Mouse (Mus musculus): ENCODE results near the gene Atg2a. TPM values are rescaled to one million over a fixed set of nuclear protein-coding genes. Genes with fewer than 3 reads are reported as not detected.

The Atg2a gene
- polyA plus RNA-seq, 1 experiment, result 82.4 TPM

DNA sequence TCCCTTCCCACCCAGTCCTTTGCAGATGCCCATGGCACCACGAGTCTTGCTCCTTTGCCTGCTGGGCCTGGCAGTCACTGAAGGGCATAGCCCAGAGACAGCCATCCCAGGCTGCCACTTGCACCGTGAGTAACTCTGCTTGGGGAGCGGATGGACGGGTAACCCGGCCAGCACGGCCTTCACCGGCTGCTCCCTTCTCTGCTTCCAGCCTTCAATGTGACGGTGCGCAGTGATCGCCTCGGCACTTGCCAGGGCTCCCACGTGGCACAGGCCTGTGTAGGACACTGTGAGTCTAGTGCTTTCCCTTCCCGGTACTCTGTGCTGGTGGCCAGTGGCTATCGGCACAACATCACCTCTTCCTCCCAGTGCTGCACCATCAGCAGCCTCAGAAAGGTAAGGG lies 14.7 kb upstream of the Atg2a start:
- Histone ChIP-seq H3K36me3 (ENCODE audit: control insufficient read depth, insufficient read depth, low read length) (peaks cover 9% of the 10 kb centered on the region; the same call in 1 of the 2 replicates), H3K4me3 (ENCODE audit: control insufficient read depth, insufficient read depth, low read length) (no peak overlapping the region), H3K4me1 (replicated peaks; ENCODE audit: control insufficient read depth, insufficient read depth, low read length) (no peaks in the 10 kb centered on the region), H3K27me3 (ENCODE audit: control insufficient read depth, insufficient read depth, low read length) (no peaks in the 10 kb centered on the region), H3K27ac (ENCODE audit: control insufficient read depth, insufficient read depth, low read length) (no peak overlapping the region)
- no peak for DNase-seq
- WGBS, result 93% methylated on average over 14 of the region's 14 CpGs
- TF ChIP-seq POLR2A (IDR thresholded peaks at IDR 0.05; ENCODE audit: control insufficient read depth, extremely low read depth, insufficient read depth, low read length, poor library complexity) (no peak), CTCF (IDR thresholded peaks at IDR 0.05; ENCODE audit: borderline replicate concordance, control insufficient read depth, extremely low read depth, insufficient read depth, low read length, poor library complexity) (no peak)

DNA sequence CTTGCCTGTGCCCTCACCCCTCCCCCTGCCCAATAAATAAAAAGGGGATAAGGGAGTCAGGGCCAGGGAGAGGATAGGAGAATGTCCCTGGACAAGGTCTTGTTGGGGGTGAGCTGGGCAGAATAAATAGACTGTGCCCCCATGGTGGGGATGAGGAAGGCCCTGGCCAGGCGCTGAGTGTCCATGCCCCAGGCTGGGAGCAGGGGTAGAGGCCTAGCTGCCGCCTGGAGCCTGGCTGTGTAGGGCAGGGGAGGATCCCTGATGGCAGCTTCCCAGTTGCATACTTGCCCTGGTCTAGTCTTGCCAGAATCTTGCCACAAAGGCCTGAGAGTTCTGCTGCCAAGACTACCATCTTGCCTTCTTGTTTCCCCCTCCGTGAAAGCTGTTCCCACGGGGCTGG lies 13.6 kb upstream of the Atg2a start:
- Histone ChIP-seq H3K4me3 (ENCODE audit: control insufficient read depth, insufficient read depth, low read length) (no peak overlapping the region), H3K4me1 (replicated peaks; ENCODE audit: control insufficient read depth, insufficient read depth, low read length) (no peaks in the 10 kb centered on the region), H3K27me3 (ENCODE audit: control insufficient read depth, insufficient read depth, low read length) (no peaks in the 10 kb centered on the region), H3K36me3 (ENCODE audit: control insufficient read depth, insufficient read depth, low read length) (peaks cover 9% of the 10 kb centered on the region; the same call in 1 of the 2 replicates), H3K27ac (ENCODE audit: control insufficient read depth, insufficient read depth, low read length) (no peak overlapping the region)
- 97% methylated on average over 4 of the region's 4 CpGs for WGBS
- TF ChIP-seq POLR2A (IDR thresholded peaks at IDR 0.05; ENCODE audit: control insufficient read depth, extremely low read depth, insufficient read depth, low read length, poor library complexity) (no peak), CTCF (IDR thresholded peaks at IDR 0.05; ENCODE audit: borderline replicate concordance, control insufficient read depth, extremely low read depth, insufficient read depth, low read length, poor library complexity) (no peak)
- DNase-seq, result no peak

DNA sequence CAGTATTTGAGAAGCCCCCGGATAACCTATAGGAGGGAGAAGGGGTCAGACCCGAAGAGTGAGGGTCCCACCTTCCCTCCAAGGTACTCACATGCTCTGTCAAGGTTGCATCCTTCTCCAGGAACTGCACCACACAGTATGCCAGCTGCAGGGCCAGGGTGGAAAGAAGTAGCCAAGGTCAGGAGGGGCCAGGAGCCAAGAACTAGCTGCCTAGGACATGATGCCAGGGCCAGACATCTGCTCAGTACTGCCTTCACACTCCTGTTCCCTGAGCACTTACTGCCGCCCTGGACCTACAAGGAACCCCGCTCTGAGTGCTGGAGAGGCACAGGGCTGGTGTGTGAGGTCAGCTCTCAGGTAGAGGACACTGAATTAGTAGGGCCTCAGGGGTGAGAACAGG lies 11.1 kb upstream of the Atg2a start:
- Histone ChIP-seq H3K4me3 (ENCODE audit: control insufficient read depth, insufficient read depth, low read length) (no peak overlapping the region), H3K27ac (ENCODE audit: control insufficient read depth, insufficient read depth, low read length) (no peak overlapping the region), H3K4me1 (replicated peaks; ENCODE audit: control insufficient read depth, insufficient read depth, low read length) (peaks cover 14% of the 10 kb centered on the region), H3K36me3 (ENCODE audit: control insufficient read depth, insufficient read depth, low read length) (peaks cover 9% of the 10 kb centered on the region; the same call in 1 of the 2 replicates), H3K27me3 (ENCODE audit: control insufficient read depth, insufficient read depth, low read length) (no peaks in the 10 kb centered on the region)
- no peak for TF ChIP-seq CTCF (IDR thresholded peaks at IDR 0.05; ENCODE audit: borderline replicate concordance, control insufficient read depth, extremely low read depth, insufficient read depth, low read length, poor library complexity)
- TF ChIP-seq POLR2A (IDR thresholded peaks at IDR 0.05; ENCODE audit: control insufficient read depth, extremely low read depth, insufficient read depth, low read length, poor library complexity), result no peak
- DNase-seq, result no peak
- 94% methylated on average over 4 of the region's 4 CpGs for WGBS

DNA sequence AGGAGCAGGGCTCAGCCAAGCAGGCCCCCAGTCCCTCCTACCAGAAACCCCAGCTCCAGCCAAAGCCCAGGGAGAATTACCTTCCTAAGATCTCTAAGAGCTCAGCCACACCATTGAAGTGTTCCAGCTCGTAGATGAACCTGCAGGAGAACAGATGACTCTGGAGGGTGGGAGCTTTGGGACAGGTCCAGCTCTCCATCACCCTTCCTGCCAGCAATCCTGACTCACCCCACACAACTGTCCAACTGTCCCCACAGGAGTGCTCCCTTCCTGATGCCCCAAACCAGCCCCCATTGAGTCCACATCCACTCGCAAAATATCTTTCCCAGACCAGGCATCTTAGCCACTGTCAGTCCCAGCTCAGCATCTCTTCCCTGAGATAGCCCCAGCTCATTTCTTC lies 10.4 kb upstream of the Atg2a start:
- peaks cover 9% of the 10 kb centered on the region; the same call in 1 of the 2 replicates for H3K36me3 ChIP-seq (ENCODE audit: control insufficient read depth, insufficient read depth, low read length)
- TF ChIP-seq POLR2A (IDR thresholded peaks at IDR 0.05; ENCODE audit: control insufficient read depth, extremely low read depth, insufficient read depth, low read length, poor library complexity) (no peak), CTCF (IDR thresholded peaks at IDR 0.05; ENCODE audit: borderline replicate concordance, control insufficient read depth, extremely low read depth, insufficient read depth, low read length, poor library complexity) (no peak)
- H3K4me3 ChIP-seq (ENCODE audit: control insufficient read depth, insufficient read depth, low read length), result no peak overlapping the region
- no peaks in the 10 kb centered on the region for H3K27me3 ChIP-seq (ENCODE audit: control insufficient read depth, insufficient read depth, low read length)
- no peak for DNase-seq
- peaks cover 14% of the 10 kb centered on the region for H3K4me1 ChIP-seq (replicated peaks; ENCODE audit: control insufficient read depth, insufficient read depth, low read length)
- 96% methylated on average over 2 of the region's 2 CpGs for WGBS
- no peak overlapping the region for H3K27ac ChIP-seq (ENCODE audit: control insufficient read depth, insufficient read depth, low read length)

DNA sequence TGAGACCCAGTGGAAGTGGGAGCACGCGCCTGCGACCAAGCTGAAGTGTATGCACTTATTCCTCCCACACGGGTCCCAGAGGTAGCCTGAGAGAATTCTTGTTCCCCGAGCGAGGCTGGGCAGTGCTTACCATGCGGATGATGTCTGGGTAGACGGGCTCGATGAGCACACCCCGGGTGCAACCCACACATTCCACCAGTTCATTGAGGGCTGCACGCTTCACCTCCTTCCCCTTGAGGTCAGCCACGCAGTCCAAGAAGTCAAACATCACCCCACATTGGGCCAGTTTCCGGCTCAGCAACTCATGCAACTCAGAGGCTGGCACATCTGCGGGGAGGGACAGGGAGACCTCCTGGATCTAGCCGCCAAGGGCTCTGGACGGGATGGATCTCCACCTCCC lies 7.8 kb upstream of the Atg2a start:
- WGBS, result 84% methylated on average over 16 of the region's 16 CpGs
- DNase-seq, result no peak
- no peaks in the 10 kb centered on the region for H3K27me3 ChIP-seq (ENCODE audit: control insufficient read depth, insufficient read depth, low read length)
- no peak overlapping the region for H3K4me3 ChIP-seq (ENCODE audit: control insufficient read depth, insufficient read depth, low read length)
- peaks cover 19% of the 10 kb centered on the region for H3K4me1 ChIP-seq (replicated peaks; ENCODE audit: control insufficient read depth, insufficient read depth, low read length)
- no peak overlapping the region for H3K27ac ChIP-seq (ENCODE audit: control insufficient read depth, insufficient read depth, low read length)
- H3K36me3 ChIP-seq (ENCODE audit: control insufficient read depth, insufficient read depth, low read length), result peaks cover 3% of the 10 kb centered on the region; the same call in 1 of the 2 replicates
- TF ChIP-seq CTCF (IDR thresholded peaks at IDR 0.05; ENCODE audit: borderline replicate concordance, control insufficient read depth, extremely low read depth, insufficient read depth, low read length, poor library complexity), result no peak
- TF ChIP-seq POLR2A (IDR thresholded peaks at IDR 0.05; ENCODE audit: control insufficient read depth, extremely low read depth, insufficient read depth, low read length, poor library complexity), result no peak

DNA sequence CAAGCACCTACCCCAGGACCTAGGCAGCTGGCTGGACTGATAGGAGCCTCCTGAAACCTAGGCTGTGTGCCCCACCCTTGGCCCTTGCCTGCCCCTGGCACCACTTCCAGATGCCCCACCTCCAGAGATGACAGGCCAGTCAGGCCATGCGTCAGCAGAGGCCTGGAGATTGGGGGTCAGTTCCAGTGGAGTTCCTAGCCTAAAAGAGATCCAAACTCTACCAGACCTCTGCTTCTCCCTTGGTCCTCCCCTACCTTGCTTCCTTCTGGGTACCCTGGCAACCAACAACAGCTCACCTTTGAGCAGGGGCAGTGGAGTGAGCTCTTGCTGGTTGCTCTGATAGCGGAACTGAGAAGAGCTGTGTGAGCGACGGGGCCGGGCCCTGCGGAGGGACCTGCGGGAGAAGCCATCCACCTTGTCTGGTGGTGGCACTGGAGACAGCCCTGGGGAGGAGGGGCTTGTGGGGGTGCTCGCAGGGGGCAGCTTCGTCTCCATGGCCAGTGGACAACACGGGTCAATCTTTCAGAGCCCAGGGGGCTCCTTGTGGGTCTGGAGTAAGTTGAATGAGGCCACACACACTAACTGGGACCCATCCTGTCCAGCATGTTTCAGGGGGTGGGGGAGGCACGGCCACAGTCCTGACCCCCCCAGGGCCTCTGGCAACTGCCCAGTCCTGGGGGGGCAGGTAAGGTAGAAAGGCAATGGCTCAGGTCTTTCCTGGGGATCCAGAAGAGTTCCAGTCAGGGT lies 7.0 kb upstream of the Atg2a start:
- H3K4me1 ChIP-seq (replicated peaks; ENCODE audit: control insufficient read depth, insufficient read depth, low read length), result peaks cover 19% of the 10 kb centered on the region
- no peak overlapping the region for H3K27ac ChIP-seq (ENCODE audit: control insufficient read depth, insufficient read depth, low read length)
- H3K36me3 ChIP-seq (ENCODE audit: control insufficient read depth, insufficient read depth, low read length), result 0 out of 2 replicates have a peak, but pooled peaks cover 3% of the 10 kb centered on the region
- no peaks in the 10 kb centered on the region for H3K27me3 ChIP-seq (ENCODE audit: control insufficient read depth, insufficient read depth, low read length)
- no peak overlapping the region for H3K4me3 ChIP-seq (ENCODE audit: control insufficient read depth, insufficient read depth, low read length)
- DNase-seq, result no peak
- TF ChIP-seq CTCF (IDR thresholded peaks at IDR 0.05; ENCODE audit: borderline replicate concordance, control insufficient read depth, extremely low read depth, insufficient read depth, low read length, poor library complexity) (no peak), POLR2A (IDR thresholded peaks at IDR 0.05; ENCODE audit: control insufficient read depth, extremely low read depth, insufficient read depth, low read length, poor library complexity) (no peak)
- 95% methylated on average over 11 of the region's 11 CpGs for WGBS

Data from thymus, adult 2 months (tissue).